Mouse (Mus musculus): ENCODE data around the gene Arpc4. TPM values are rescaled to one million over a fixed set of nuclear protein-coding genes. Genes with fewer than 3 reads are reported as not detected.
A peak's percentile ranks its signal among the peaks of the same experiment; 100 is the strongest.

Arpc4 gene
- polyA plus RNA-seq, 1 experiment from 2014 or later = 203 TPM

DNA sequence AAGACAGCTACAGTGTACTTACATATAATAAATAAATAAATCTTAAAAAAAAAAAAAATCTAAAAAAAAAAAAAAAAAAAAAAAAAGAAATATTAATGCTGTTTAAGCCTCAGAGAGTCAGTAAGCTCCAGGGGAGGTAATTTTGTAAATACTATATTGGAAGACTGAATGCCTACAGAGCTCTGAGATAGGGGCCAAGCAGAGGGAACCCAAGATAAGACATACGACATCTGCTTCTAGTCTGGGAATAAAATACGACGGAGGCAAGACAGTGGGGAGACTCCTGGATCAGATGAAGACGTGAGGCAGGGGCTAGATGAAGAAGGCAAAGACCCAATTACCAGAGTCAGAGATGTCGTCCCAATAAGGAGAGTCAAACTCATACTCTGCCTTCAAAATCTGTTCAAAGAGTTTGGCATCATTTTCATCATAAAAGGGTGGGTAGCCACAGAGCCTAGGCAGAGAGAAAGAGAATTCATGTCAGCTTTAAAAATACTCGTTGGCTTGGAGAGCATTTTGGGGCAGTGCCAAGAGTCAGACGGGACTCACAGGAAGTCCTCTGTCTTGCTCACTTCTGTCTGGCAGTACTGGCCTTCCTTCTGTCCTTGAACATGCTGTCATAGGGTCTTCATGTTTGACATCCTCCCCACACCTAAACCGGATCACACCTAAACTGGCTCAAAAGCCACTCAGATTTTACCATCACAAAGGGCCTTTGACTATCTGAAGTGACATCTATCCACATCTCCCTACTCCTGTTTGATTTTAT lies 40.9 kb upstream of the Arpc4 start:
- peaks cover 2% of the 10 kb centered on the region for H3K36me3 ChIP-seq (replicated peaks; ENCODE audit: control insufficient read depth, insufficient read depth, low read depth, low read length)
- DNase-seq (ENCODE audit: low spot score) (no peak), ATAC-seq (replicated peaks; ENCODE audit: insufficient number of reproducible peaks, low FRiP score, low TSS enrichment, low read depth) (no peak)
- H3K4me1 ChIP-seq (ENCODE audit: control insufficient read depth, insufficient read depth, low read length) = no peaks in the 10 kb centered on the region
- no peak overlapping the region for H3K4me2 ChIP-seq (ENCODE audit: low read depth, low read length)
- no peak overlapping the region for H3K4me3 ChIP-seq (ENCODE audit: low read depth, low read length)
- H3K9ac ChIP-seq (replicated peaks; ENCODE audit: low read length) = no peak overlapping the region
- H3K9me3 ChIP-seq (replicated peaks; ENCODE audit: control insufficient read depth, low read length) = no peaks in the 10 kb centered on the region
- no peaks in the 10 kb centered on the region for H3K27me3 ChIP-seq (ENCODE audit: control insufficient read depth, insufficient read depth, low read length)
- 81% methylated on average over 8 of the region's 8 CpGs for WGBS
- no peak overlapping the region for H3K27ac ChIP-seq (replicated peaks; ENCODE audit: low read depth, low read length)

DNA sequence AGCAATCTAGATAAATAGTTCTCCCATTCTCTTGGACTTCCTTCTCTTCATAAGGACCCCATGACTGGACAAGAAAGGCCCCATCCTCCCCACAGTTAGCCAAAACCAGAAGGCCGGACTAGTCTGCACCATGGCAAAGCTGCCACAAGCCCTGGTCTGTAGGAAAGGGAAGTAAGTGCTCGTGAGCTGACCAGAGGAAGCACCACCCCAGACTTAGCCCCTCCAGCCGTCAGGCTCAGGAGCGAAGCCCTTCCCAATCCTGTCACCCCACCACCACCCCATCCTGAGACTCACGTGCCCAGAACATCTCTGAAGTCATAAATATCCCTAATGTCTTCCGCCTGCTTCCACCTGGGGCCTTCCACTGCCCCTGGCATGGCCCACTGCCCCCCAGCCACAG lies 36.3 kb upstream of the Arpc4 start:
- H3K27me3 ChIP-seq (ENCODE audit: control insufficient read depth, insufficient read depth, low read length) = no peaks in the 10 kb centered on the region
- no peaks in the 10 kb centered on the region for H3K4me1 ChIP-seq (ENCODE audit: control insufficient read depth, insufficient read depth, low read length)
- no peak overlapping the region for H3K4me2 ChIP-seq (ENCODE audit: low read depth, low read length)
- no peaks in the 10 kb centered on the region for H3K9me3 ChIP-seq (replicated peaks; ENCODE audit: control insufficient read depth, low read length)
- no peak overlapping the region for H3K27ac ChIP-seq (replicated peaks; ENCODE audit: low read depth, low read length)
- no peak overlapping the region; the same call in 1 of the 2 replicates for H3K9ac ChIP-seq (replicated peaks; ENCODE audit: low read length)
- ATAC-seq (replicated peaks; ENCODE audit: insufficient number of reproducible peaks, low FRiP score, low TSS enrichment, low read depth) (no peak), DNase-seq (ENCODE audit: low spot score) (no peak)
- H3K36me3 ChIP-seq (replicated peaks; ENCODE audit: control insufficient read depth, insufficient read depth, low read depth, low read length) = no peaks in the 10 kb centered on the region
- no peak overlapping the region for H3K4me3 ChIP-seq (ENCODE audit: low read depth, low read length)
- whole genome bisulfite sequencing = 82% methylated on average over 6 of the region's 6 CpGs

DNA sequence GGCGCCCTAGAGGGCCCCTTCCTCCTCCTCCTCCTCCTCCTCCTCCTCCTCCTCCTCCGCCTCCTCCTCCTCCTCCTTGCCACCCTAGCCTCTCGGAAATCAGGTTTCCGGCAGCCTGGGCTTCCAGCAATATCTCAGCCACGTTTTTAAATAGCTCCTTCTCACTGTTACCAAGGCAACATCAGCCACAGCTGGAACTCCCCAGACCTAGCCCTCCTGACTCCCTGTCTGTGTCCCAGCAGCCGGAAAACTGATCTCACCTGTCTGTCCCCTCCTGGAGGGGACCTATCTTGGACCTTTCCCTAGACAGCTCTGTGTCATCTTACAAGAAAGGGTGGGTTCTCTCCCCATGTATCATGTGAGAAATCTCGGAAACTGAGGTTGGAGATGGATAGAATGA lies 35.6 kb upstream of the Arpc4 start:
- H3K4me3 ChIP-seq (ENCODE audit: low read depth, low read length) = no peak overlapping the region
- no peaks in the 10 kb centered on the region for H3K27me3 ChIP-seq (ENCODE audit: control insufficient read depth, insufficient read depth, low read length)
- H3K36me3 ChIP-seq (replicated peaks; ENCODE audit: control insufficient read depth, insufficient read depth, low read depth, low read length) = no peaks in the 10 kb centered on the region
- no peak overlapping the region for H3K9ac ChIP-seq (replicated peaks; ENCODE audit: low read length)
- ATAC-seq (replicated peaks; ENCODE audit: insufficient number of reproducible peaks, low FRiP score, low TSS enrichment, low read depth) (no peak), DNase-seq (ENCODE audit: low spot score) (peak; percentile 16)
- no peak overlapping the region for H3K27ac ChIP-seq (replicated peaks; ENCODE audit: low read depth, low read length)
- H3K4me1 ChIP-seq (ENCODE audit: control insufficient read depth, insufficient read depth, low read length) = no peaks in the 10 kb centered on the region
- WGBS = 65% methylated on average over 3 of the region's 7 CpGs
- no peaks in the 10 kb centered on the region for H3K9me3 ChIP-seq (replicated peaks; ENCODE audit: control insufficient read depth, low read length)
- H3K4me2 ChIP-seq (ENCODE audit: low read depth, low read length) = no peak overlapping the region

DNA sequence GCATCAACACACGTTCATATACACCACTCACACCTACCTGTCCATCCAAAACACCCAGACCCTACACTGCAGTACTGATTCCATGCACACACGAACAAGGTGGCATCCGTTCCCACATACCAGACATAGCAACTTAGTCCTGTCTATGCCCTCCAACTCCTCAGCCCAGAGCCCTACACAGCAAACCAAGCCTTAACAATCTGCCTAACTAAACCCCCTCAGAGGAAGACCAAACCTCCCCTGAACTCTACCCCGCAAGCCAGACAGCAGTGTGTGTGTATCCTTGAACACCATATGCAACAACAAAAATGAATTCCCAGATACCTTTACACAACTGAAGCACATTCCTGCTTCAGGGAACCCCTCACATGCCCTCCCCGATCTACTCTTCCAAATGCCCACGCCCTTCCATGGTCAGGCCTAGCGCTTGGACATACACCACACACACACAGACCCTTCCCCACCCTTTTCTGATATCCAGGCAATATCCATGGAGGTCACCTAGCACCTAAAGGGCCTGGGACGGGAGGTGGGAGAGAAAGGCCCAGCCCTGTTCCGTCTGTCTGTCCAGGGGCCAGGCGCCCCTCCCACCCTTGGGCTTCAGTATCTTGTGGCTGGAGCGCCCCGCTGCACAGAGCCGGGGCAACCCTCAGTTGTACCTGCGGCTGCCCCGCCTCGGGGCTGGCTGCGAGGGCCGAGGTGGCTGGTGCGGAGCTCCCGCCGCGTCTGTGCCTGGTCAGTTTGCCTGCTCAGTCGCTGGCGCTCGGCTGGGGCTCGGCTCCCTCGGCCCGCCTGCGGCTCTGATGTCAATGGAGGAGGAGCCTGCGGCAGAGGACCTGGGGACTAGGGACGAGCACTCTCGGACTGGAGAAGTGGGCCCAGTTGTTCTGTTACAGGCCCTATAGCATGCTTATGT lies 34.5 kb upstream of the Arpc4 start, which contains the start of gene Camk1:
Camk1 (minus strand) TSS at position 808 of the 916 bp plus-strand sequence.
- no peaks in the 10 kb centered on the region for H3K9me3 ChIP-seq (replicated peaks; ENCODE audit: control insufficient read depth, low read length)
- DNase-seq (ENCODE audit: low spot score) (peak; percentile 73), ATAC-seq (replicated peaks; ENCODE audit: insufficient number of reproducible peaks, low FRiP score, low TSS enrichment, low read depth) (peak; percentile 86)
- H3K4me3 ChIP-seq (ENCODE audit: low read depth, low read length) = peak within 1 kb of the TSS; percentile 49
- 15% methylated on average over 32 of the region's 32 CpGs for WGBS
- H3K9ac ChIP-seq (replicated peaks; ENCODE audit: low read length) = peak within 1 kb of the TSS; percentile 76
- H3K4me2 ChIP-seq (ENCODE audit: low read depth, low read length) = peak within 1 kb of the TSS; percentile 76
- no peaks in the 10 kb centered on the region for H3K36me3 ChIP-seq (replicated peaks; ENCODE audit: control insufficient read depth, insufficient read depth, low read depth, low read length)
- no peak within 1 kb of the TSS for H3K27ac ChIP-seq (replicated peaks; ENCODE audit: low read depth, low read length)
- H3K27me3 ChIP-seq (ENCODE audit: control insufficient read depth, insufficient read depth, low read length) = no peaks in the 10 kb centered on the region
- H3K4me1 ChIP-seq (ENCODE audit: control insufficient read depth, insufficient read depth, low read length) = no peaks in the 10 kb centered on the region

DNA sequence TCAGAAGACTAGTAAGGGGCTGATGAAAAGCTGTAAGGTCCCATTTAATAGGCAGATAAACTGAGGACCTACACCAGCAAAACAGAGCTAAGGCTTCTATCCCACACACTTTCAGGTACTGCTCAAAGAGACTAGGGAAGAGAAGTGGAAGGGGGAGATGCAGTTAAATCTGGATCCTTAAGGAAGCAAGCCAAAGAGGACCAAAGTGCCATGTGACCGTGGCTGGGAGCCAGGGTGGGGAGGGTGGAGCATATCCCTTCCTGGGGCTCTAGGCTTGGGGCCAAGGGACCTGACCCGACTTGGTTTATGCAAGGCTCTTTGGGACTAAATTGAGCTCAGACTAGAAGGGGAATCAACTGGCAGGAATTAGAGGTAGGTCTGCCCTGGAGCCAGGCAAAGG lies 33.6 kb upstream of the Arpc4 start:
- H3K4me1 ChIP-seq (ENCODE audit: control insufficient read depth, insufficient read depth, low read length) = no peaks in the 10 kb centered on the region
- no peak overlapping the region for H3K27ac ChIP-seq (replicated peaks; ENCODE audit: low read depth, low read length)
- WGBS = 64% methylated on average over 2 of the region's 2 CpGs
- H3K9ac ChIP-seq (replicated peaks; ENCODE audit: low read length) = peak overlapping the region; percentile 76; the same call in 1 of the 2 replicates
- no peak for DNase-seq (ENCODE audit: low spot score)
- H3K4me2 ChIP-seq (ENCODE audit: low read depth, low read length) = no peak overlapping the region
- no peak for ATAC-seq (replicated peaks; ENCODE audit: insufficient number of reproducible peaks, low FRiP score, low TSS enrichment, low read depth)
- H3K9me3 ChIP-seq (replicated peaks; ENCODE audit: control insufficient read depth, low read length) = no peaks in the 10 kb centered on the region
- H3K4me3 ChIP-seq (ENCODE audit: low read depth, low read length) = no peak overlapping the region
- no peaks in the 10 kb centered on the region for H3K36me3 ChIP-seq (replicated peaks; ENCODE audit: control insufficient read depth, insufficient read depth, low read depth, low read length)
- H3K27me3 ChIP-seq (ENCODE audit: control insufficient read depth, insufficient read depth, low read length) = no peaks in the 10 kb centered on the region

DNA sequence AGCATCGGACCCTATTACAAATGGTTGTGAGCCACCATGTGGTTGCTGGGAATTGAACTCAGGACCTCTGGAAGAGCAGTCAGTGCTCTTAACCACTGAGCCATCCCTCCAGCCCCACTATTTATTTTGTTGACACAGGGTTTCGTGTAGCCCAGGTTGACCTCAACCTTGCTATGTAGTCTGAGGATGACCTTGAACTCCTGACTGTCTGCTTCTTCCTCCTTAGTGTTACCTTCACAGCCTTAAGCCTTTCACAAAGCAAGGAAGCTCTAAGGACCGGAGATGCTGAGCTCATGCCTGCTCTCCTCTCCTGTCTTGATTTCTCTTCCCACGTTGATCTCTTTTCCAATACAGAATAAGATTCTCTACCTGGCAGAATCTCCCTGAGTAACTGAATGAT lies 31.0 kb upstream of the Arpc4 start:
- Histone ChIP-seq H3K27ac (replicated peaks; ENCODE audit: low read depth, low read length) (no peak overlapping the region), H3K4me1 (ENCODE audit: control insufficient read depth, insufficient read depth, low read length) (no peaks in the 10 kb centered on the region), H3K9ac (replicated peaks; ENCODE audit: low read length) (no peak overlapping the region), H3K9me3 (replicated peaks; ENCODE audit: control insufficient read depth, low read length) (no peaks in the 10 kb centered on the region), H3K27me3 (ENCODE audit: control insufficient read depth, insufficient read depth, low read length) (no peaks in the 10 kb centered on the region), H3K36me3 (replicated peaks; ENCODE audit: control insufficient read depth, insufficient read depth, low read depth, low read length) (no peaks in the 10 kb centered on the region), H3K4me2 (ENCODE audit: low read depth, low read length) (no peak overlapping the region), H3K4me3 (ENCODE audit: low read depth, low read length) (no peak overlapping the region)
- WGBS = 70% methylated on average over 4 of the region's 4 CpGs
- DNase-seq (ENCODE audit: low spot score) (no peak), ATAC-seq (replicated peaks; ENCODE audit: insufficient number of reproducible peaks, low FRiP score, low TSS enrichment, low read depth) (no peak)

DNA sequence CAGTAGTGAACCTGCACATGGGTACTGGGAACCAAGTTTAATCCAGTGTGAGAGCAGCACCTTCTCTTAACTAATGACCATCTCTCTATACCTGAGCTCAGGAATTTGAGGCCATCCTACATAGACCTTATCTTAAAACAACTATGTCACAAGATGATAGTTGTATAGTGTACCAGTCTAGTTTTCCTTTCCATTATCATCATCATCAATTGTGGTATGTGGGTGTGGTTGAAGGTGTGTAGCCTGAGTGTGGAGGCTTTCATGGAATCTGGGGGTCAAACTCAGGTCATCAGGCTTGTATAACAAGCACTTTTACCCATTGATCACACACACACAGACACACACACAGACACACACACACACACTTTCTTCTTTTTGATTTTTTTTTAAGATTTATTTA lies 27.4 kb upstream of the Arpc4 start:
- Histone ChIP-seq H3K4me2 (ENCODE audit: low read depth, low read length) (no peak overlapping the region), H3K4me3 (ENCODE audit: low read depth, low read length) (no peak overlapping the region), H3K36me3 (replicated peaks; ENCODE audit: control insufficient read depth, insufficient read depth, low read depth, low read length) (no peaks in the 10 kb centered on the region), H3K4me1 (ENCODE audit: control insufficient read depth, insufficient read depth, low read length) (no peaks in the 10 kb centered on the region), H3K9me3 (replicated peaks; ENCODE audit: control insufficient read depth, low read length) (no peaks in the 10 kb centered on the region), H3K27ac (replicated peaks; ENCODE audit: low read depth, low read length) (no peak overlapping the region), H3K27me3 (ENCODE audit: control insufficient read depth, insufficient read depth, low read length) (no peaks in the 10 kb centered on the region), H3K9ac (replicated peaks; ENCODE audit: low read length) (no peak overlapping the region)
- DNase-seq (ENCODE audit: low spot score) (no peak), ATAC-seq (replicated peaks; ENCODE audit: insufficient number of reproducible peaks, low FRiP score, low TSS enrichment, low read depth) (no peak)

DNA sequence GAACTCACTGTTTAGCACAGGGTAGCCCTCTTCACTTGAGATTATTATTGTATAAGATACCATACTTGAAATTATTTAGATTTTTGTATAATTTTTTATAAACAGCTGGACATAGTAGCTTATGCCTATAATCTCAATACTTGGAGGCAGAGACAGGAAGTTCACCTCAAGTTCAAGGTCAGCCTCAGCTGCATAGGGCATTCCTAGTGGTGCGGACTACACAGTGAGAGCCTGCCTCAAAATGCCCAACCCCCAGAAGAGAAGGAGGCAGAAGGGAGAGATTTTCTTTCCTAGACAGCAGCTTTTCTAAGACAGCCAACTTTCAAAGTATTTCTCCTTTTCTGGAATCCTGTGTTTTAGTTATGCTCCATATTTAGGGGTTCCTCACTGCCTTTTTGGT lies 26.8 kb upstream of the Arpc4 start:
- Histone ChIP-seq H3K9ac (replicated peaks; ENCODE audit: low read length) (no peak overlapping the region), H3K27me3 (ENCODE audit: control insufficient read depth, insufficient read depth, low read length) (no peaks in the 10 kb centered on the region), H3K9me3 (replicated peaks; ENCODE audit: control insufficient read depth, low read length) (no peaks in the 10 kb centered on the region), H3K4me2 (ENCODE audit: low read depth, low read length) (no peak overlapping the region), H3K4me3 (ENCODE audit: low read depth, low read length) (no peak overlapping the region), H3K4me1 (ENCODE audit: control insufficient read depth, insufficient read depth, low read length) (no peaks in the 10 kb centered on the region), H3K36me3 (replicated peaks; ENCODE audit: control insufficient read depth, insufficient read depth, low read depth, low read length) (no peaks in the 10 kb centered on the region), H3K27ac (replicated peaks; ENCODE audit: low read depth, low read length) (no peak overlapping the region)
- no peak for ATAC-seq (replicated peaks; ENCODE audit: insufficient number of reproducible peaks, low FRiP score, low TSS enrichment, low read depth)
- DNase-seq (ENCODE audit: low spot score) = no peak
- 61% methylated on average over 1 of the region's 1 CpGs for WGBS
